Mouse (Mus musculus) hindbrain, embryonic 10.5 days (tissue): ENCODE data around the gene Ndufaf2. TPM values are rescaled to one million over a fixed set of nuclear protein-coding genes. Genes with fewer than 3 reads are reported as not detected.

ENCODE experiments used
- DNase-seq: peaks from one replicate; pipeline ENCODE4 v3.0.0-alpha.2; 2017; ENCODE audit warnings: low spot score
- H3K27ac ChIP-seq: fragments of 300-500 bp; sonication (generic); 2 replicates; pipeline ENCODE4 v1.5.1; 2016; ENCODE audit warnings: mild to moderate bottlenecking, moderate library complexity
- H3K27me3 ChIP-seq: fragments of 300-500 bp; sonication (generic); 2 replicates; pipeline ENCODE4 v1.6.1; 2016; ENCODE audit warnings: mild to moderate bottlenecking; ENCODE audit not compliant: poor library complexity, insufficient read depth, severe bottlenecking
- H3K36me3 ChIP-seq: fragments of 300-500 bp; sonication (generic); 2 replicates; pipeline ENCODE4 v1.6.1; 2016; ENCODE audit warnings: mild to moderate bottlenecking, moderate library complexity
- H3K4me1 ChIP-seq: fragments of 300-500 bp; sonication (generic); replicated peaks from 2 replicates; pipeline ENCODE4 v1.6.1; 2016; ENCODE audit warnings: mild to moderate bottlenecking
- H3K4me3 ChIP-seq: fragments of 300-500 bp; sonication (generic); 2 replicates; pipeline ENCODE4 v1.5.1; 2016; ENCODE audit warnings: mild to moderate bottlenecking, moderate library complexity
- H3K9me3 ChIP-seq: fragments of 300-500 bp; sonication (generic); 2 replicates; pipeline ENCODE4 v1.6.1; 2016; ENCODE audit warnings: mild to moderate bottlenecking, moderate library complexity
- WGBS: fragments of 180-500 bp; shearing (Covaris S2); methylation state at CpG from one replicate; pipeline ENCODE4 v1.1.7; 2016; 5-methylcytosine and 5-hydroxymethylcytosine counted together
- polyA plus RNA-seq: library from polyadenylated mRNA; unstranded; fragments of >200 nt; fragmentation: Nextera tagmentation; extraction: Ambion mirVana; gene quantifications from 2 replicates; pipeline ENCODE4 v1.2.1, GENCODE M21; 2016

Ndufaf2 gene
- polyA plus RNA-seq, 1 experiment from 2014 or later, result 83.1 TPM

- Histone ChIP-seq H3K27me3 (no peaks in the 10 kb centered on the region), H3K4me3 (no peak overlapping the region), H3K4me1 (peaks cover 3% of the 10 kb centered on the region), H3K36me3 (peaks cover 24% of the 10 kb centered on the region), H3K9me3 (no peaks in the 10 kb centered on the region), H3K27ac (no peak overlapping the region)
- no peak for DNase-seq
- WGBS, result 86% methylated on average over 3 of the region's 3 CpGs
Measured at GRCm38 (mm10) chr13:108164621-108165020, 6.2 kb upstream of the Ndufaf2 start.

DNA sequence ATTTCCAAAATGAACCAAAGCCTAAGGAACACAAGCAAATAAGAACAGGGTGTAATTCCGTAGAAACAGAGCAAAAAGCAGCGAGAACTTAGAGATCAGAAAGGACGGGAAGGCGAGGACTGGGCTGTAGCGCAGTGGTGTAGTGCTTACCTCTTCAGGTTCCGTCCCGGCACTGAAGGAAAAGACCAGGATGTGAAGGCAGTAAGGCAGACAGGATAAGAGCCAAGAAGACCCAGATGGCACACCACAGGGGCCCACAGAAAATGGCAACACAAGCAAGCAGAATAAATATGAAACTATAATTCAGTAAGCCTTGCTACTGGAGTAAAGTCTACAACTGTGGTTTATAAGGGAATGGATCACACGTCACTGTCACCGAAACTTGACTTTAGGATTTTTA is 5.5 kb upstream of the Ndufaf2 start:
- no peak for DNase-seq
- WGBS, result 96% methylated on average over 9 of the region's 9 CpGs

DNA sequence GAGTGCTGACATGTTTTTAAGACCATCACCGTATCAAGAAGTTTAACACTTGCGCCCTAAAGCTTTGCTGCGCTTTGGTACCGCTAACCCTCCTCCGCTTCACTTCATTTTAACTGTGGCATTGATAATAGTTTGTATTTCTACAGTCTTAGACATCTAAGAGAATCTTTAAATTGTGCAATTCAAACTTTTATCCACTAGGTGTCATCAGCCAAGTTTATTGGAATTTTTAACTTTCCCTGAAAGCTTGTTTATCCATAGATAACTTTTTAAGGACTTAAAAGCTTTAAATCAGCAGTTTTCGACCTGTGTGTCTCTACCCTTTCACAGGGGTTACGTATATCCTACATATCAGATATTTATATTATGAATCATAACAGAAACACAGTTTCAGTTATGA is 1.5 kb upstream of the Ndufaf2 start:
- DNase-seq, result no peak
- 75% methylated on average over 7 of the region's 7 CpGs for WGBS
- no peaks in the 10 kb centered on the region for H3K27me3 ChIP-seq
- no peaks in the 10 kb centered on the region for H3K9me3 ChIP-seq
- no peak overlapping the region for H3K27ac ChIP-seq
- H3K36me3 ChIP-seq, result peaks cover 17% of the 10 kb centered on the region
- H3K4me1 ChIP-seq, result peaks cover 20% of the 10 kb centered on the region
- H3K4me3 ChIP-seq, result peak overlapping the region; percentile 94

More for the DNA sequence above, 5.5 kb upstream of the Ndufaf2 start:
- H3K36me3 ChIP-seq, result peaks cover 18% of the 10 kb centered on the region
- no peak overlapping the region for H3K4me3 ChIP-seq
- H3K9me3 ChIP-seq, result no peaks in the 10 kb centered on the region
- H3K4me1 ChIP-seq, result peaks cover 9% of the 10 kb centered on the region
- H3K27ac ChIP-seq, result no peak overlapping the region
- H3K27me3 ChIP-seq, result no peaks in the 10 kb centered on the region

- WGBS, result 8% methylated on average over 8 of the region's 8 CpGs
- Histone ChIP-seq H3K4me3 (peak overlapping the region; percentile 94), H3K4me1 (peaks cover 20% of the 10 kb centered on the region), H3K36me3 (peaks cover 17% of the 10 kb centered on the region), H3K27ac (peak overlapping the region; percentile 86; the same call in 1 of the 2 replicates), H3K27me3 (no peaks in the 10 kb centered on the region), H3K9me3 (no peaks in the 10 kb centered on the region)
- no peak for DNase-seq
Measured at GRCm38 (mm10) chr13:108159241-108159575, 785 bp upstream of the Ndufaf2 start.

DNA sequence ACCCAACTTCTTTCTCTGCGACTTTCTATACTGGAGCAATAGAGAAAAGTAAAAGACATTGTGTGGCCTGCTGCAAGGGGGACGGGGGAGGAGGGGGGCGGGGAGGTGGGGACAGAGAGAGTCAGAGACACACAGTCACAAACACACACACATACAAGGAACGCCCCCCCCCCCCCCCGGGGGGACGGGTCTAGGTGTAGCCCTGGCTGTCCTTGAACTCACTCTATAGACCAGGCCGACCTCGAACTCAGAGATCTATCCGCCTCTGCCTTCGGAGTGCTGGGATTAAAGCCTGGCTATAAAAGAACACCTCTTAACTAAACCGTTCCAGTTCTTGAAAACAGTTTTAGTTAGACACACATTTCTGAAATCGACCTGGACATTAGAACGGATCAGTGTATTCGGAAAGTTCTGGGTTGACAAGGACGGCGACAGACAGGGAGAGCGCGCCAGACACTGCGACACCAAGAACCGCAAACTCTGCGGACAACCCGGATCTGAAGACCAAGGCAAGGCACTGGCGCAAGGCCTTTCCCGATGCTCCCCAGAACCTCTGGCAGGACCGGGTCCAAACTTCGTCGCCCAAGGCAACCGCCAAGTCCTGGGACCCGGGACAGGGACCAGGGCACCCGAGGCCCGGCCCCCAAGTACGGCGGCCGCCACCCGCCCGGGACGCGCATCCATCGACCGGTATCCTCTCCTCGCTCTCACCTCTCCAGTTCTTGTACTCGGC is 525 bp downstream of the Ndufaf2 start:
- peak overlapping the region; percentile 86 for H3K27ac ChIP-seq
- 3% methylated on average over 42 of the region's 42 CpGs for WGBS
- DNase-seq, result no peak

GRCm38 (mm10) chr13:108157156-108157555 is 1.3 kb downstream of the Ndufaf2 start:
- H3K4me3 ChIP-seq, result peak overlapping the region; percentile 94; the same call in 1 of the 2 replicates

More for the DNA sequence above, 525 bp downstream of the Ndufaf2 start:
- Histone ChIP-seq H3K27me3 (no peaks in the 10 kb centered on the region), H3K36me3 (peaks cover 14% of the 10 kb centered on the region), H3K4me3 (peak overlapping the region; percentile 94), H3K4me1 (peaks cover 20% of the 10 kb centered on the region), H3K9me3 (no peaks in the 10 kb centered on the region)

DNA sequence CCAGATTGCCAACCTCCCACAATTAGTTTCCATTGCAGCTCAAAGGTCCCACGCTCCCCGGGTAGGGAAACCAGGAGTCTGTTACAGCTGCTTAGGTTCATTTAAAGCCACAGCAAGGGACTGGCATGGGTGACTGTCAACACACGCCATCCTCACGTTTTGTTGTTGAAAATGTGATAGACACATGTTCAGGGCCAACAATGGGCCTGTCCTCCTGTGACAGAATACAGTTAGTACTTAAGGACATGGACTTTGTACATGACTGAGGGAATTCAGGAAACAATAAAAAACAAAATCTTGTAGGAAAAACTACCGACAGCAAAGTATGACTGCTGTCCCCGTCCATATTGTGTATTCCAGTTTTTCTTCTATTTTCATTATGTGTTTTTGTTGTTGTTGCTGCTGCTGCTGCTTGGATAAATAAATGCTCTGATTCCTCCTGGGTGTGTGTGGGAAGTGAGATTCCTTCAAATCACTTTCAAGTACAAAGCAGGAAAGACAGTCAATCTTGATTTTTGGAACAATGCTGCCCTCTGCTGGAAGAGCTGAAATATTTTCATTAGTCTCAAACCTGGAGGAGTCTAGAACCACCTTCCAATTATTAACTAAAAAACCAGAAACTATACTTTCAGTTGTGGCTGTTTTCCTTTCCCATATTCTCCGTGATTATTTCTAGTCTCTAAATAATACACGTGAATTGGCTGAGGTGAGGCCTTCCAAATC is 5.6 kb downstream of the Ndufaf2 start:
- no peak overlapping the region for H3K27ac ChIP-seq
- peaks cover 7% of the 10 kb centered on the region for H3K4me1 ChIP-seq
- H3K27me3 ChIP-seq, result no peaks in the 10 kb centered on the region
- no peaks in the 10 kb centered on the region for H3K36me3 ChIP-seq
- H3K9me3 ChIP-seq, result no peaks in the 10 kb centered on the region
- WGBS, result 69% methylated on average over 8 of the region's 8 CpGs
- H3K4me3 ChIP-seq, result no peak overlapping the region
- peak; percentile 30 for DNase-seq

More at GRCm38 (mm10) chr13:108157156-108157555, 1.3 kb downstream of the Ndufaf2 start:
- H3K36me3 ChIP-seq, result peaks cover 12% of the 10 kb centered on the region
- H3K27me3 ChIP-seq, result no peaks in the 10 kb centered on the region
- WGBS, result 88% methylated on average over 2 of the region's 2 CpGs
- H3K27ac ChIP-seq, result no peak overlapping the region
- DNase-seq, result no peak
- no peaks in the 10 kb centered on the region for H3K9me3 ChIP-seq
- peaks cover 20% of the 10 kb centered on the region for H3K4me1 ChIP-seq

GRCm38 (mm10) chr13:108151782-108152181 is 6.6 kb downstream of the Ndufaf2 start:
- no peaks in the 10 kb centered on the region for H3K9me3 ChIP-seq
- H3K4me3 ChIP-seq, result no peak overlapping the region
- no peak for DNase-seq
- no peaks in the 10 kb centered on the region for H3K4me1 ChIP-seq
- no peaks in the 10 kb centered on the region for H3K36me3 ChIP-seq
- no peaks in the 10 kb centered on the region for H3K27me3 ChIP-seq
- H3K27ac ChIP-seq, result no peak overlapping the region

GRCm38 (mm10) chr13:108144086-108144485 is 14.3 kb downstream of the Ndufaf2 start:
- Histone ChIP-seq H3K4me1 (no peaks in the 10 kb centered on the region), H3K27ac (no peak overlapping the region), H3K27me3 (no peaks in the 10 kb centered on the region), H3K9me3 (no peaks in the 10 kb centered on the region), H3K4me3 (no peak overlapping the region), H3K36me3 (no peaks in the 10 kb centered on the region)
- WGBS, result 93% methylated on average over 8 of the region's 8 CpGs
- DNase-seq, result no peak

- no peaks in the 10 kb centered on the region for H3K9me3 ChIP-seq
- WGBS, result 88% methylated on average over 5 of the region's 5 CpGs
Measured at GRCm38 (mm10) chr13:108138403-108138977, 19.9 kb downstream of the Ndufaf2 start.

DNA sequence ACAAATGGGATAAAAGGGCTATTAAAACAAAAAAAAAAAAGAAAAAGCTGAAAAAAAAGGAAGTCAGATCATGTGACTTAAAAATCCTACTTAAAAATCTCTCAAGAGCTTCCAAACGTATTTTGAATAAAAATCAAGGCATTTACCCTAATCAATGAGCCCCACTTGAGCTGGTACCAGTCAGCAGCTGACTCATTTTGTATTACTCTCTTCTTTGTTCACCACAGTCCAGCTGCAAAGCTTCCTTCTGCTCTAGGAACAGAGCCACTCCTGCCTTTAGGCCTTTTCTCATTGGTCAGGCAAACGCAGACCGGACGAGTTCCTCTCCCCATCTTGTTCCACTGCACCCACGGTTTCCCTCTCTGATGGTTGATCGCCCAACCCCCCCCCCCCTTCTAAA is 22.8 kb downstream of the Ndufaf2 start:
- no peak for DNase-seq
- Histone ChIP-seq H3K4me3 (no peak overlapping the region), H3K27ac (no peak overlapping the region), H3K36me3 (no peaks in the 10 kb centered on the region), H3K9me3 (no peaks in the 10 kb centered on the region), H3K4me1 (peaks cover 5% of the 10 kb centered on the region; the same call in 1 of the 2 replicates), H3K27me3 (no peaks in the 10 kb centered on the region)
- WGBS, result 79% methylated on average over 6 of the region's 6 CpGs

More at GRCm38 (mm10) chr13:108138403-108138977, 19.9 kb downstream of the Ndufaf2 start:
- no peak for DNase-seq
- no peaks in the 10 kb centered on the region for H3K27me3 ChIP-seq
- no peak overlapping the region for H3K4me3 ChIP-seq
- no peaks in the 10 kb centered on the region for H3K36me3 ChIP-seq
- no peak overlapping the region for H3K27ac ChIP-seq
- no peaks in the 10 kb centered on the region for H3K4me1 ChIP-seq

DNA sequence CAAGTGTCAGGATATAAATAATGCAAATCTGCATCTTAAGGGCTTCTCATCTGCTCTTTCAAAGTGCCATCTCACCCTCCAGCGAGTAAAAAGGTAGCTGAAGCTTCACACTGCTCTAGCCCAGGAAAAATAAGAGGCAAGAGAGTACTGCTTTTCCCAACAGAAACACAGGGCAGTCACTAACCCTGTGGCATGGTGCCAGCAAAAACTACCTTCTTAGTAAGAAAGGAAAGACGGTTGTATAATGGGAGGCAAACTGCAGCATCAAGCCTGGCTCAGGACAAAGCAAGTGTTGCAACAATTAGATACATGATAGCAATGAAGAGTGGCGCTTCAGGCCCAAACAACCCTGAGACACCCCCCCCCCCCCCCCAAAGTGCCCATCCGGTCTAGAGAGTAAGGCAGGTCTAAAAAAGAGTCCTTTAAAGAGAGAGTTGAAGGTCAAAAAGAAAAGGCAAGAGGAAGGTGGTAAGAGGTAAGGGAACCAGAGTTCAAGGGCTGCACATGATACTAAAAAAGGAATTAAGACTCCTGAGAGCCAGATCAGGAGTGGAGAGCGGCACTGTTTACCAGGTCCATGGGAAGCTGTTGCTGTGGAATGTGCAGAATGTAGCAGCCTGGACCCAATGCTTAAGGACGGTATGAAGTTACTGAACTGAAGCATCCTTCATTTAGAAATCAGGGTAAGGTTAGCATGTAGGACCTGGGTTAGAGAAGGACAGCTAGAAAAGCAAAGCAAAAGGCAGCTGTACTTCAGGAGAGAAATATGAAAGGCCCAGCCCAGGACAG is 26.2 kb downstream of the Ndufaf2 start:
- Histone ChIP-seq H3K9me3 (no peaks in the 10 kb centered on the region), H3K4me1 (peaks cover 5% of the 10 kb centered on the region; the same call in 1 of the 2 replicates), H3K27me3 (no peaks in the 10 kb centered on the region), H3K4me3 (no peak overlapping the region), H3K36me3 (no peaks in the 10 kb centered on the region), H3K27ac (no peak overlapping the region)
- WGBS, result 72% methylated on average over 6 of the region's 6 CpGs
- no peak for DNase-seq
